Mouse (Mus musculus) limb, embryonic 15.5 days (tissue): ENCODE measurements at regions not wholly inside any gene's neighbourhood (a gene's known extent, or its start where the extent isn't known, plus 50 kb on each side); places are given as distances from the start of the nearest gene placed in this dataset.
A peak's percentile ranks its signal among the peaks of the same experiment; 100 is the strongest.

Source experiments
- ATAC-seq: fragments of 200-750 bp; cut with Nextera tagmentation; 2 replicates; pipeline ENCODE4 v1.8.0; 2017; ENCODE audit warnings: low read depth, moderate TSS enrichment; ENCODE audit not compliant: insufficient number of reproducible peaks, low FRiP score, low TSS enrichment
- H3K27ac ChIP-seq: fragments of 300-500 bp; sonication (generic); 2 replicates; pipeline ENCODE4 v1.5.1; 2015; ENCODE audit warnings: moderate library complexity, mild to moderate bottlenecking, inconsistent platforms
- H3K27me3 ChIP-seq: fragments of 300-500 bp; sonication (generic); 2 replicates; pipeline ENCODE4 v1.6.1; 2015; ENCODE audit warnings: inconsistent platforms
- H3K36me3 ChIP-seq: fragments of 300-500 bp; sonication (generic); 2 replicates; pipeline ENCODE4 v1.6.1; 2015; ENCODE audit warnings: inconsistent platforms
- H3K4me1 ChIP-seq: fragments of 300-500 bp; sonication (generic); 2 replicates; pipeline ENCODE4 v1.6.1; 2015; ENCODE audit warnings: inconsistent platforms
- H3K4me2 ChIP-seq: fragments of 300-500 bp; sonication (generic); 2 replicates; pipeline ENCODE4 v1.6.1; 2015; ENCODE audit warnings: mild to moderate bottlenecking, inconsistent platforms
- H3K4me3 ChIP-seq: fragments of 300-500 bp; sonication (generic); 2 replicates; pipeline ENCODE4 v1.5.1; 2015; ENCODE audit warnings: mild to moderate bottlenecking, inconsistent platforms
- H3K9ac ChIP-seq: fragments of 300-500 bp; sonication (generic); 2 replicates; pipeline ENCODE4 v1.6.1; 2015; ENCODE audit warnings: inconsistent platforms
- H3K9me3 ChIP-seq: fragments of 300-500 bp; sonication (generic); 2 replicates; pipeline ENCODE4 v1.6.1; 2016; ENCODE audit warnings: inconsistent platforms
- WGBS: fragments of 180-500 bp; shearing (Covaris S2); methylation state at CpG from one replicate; pipeline ENCODE4 v1.1.7; 2015; 5-methylcytosine and 5-hydroxymethylcytosine counted together

DNA sequence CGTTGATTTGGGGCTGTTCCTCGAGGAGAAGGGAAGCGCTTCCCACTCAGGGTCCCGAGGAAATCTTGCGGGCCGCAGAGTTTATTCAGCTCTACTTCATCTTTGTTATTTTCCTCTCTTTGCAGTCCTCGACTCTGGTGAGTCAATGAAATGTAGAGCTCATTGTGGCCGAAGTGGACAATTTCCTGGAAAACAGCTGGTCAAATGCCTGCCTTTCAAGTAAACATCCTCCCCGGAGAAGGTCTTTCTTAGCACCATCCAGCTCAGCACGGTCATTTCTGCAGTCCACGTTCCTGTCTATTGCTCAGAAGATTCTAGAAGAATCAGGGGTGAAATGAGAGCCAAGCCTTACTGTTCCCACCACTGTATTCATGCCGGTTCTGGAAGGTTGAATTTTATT lies 133.0 kb downstream of the Bcas1 start:
- peaks cover 6% of the 10 kb centered on the region for H3K4me1 ChIP-seq
- no peak overlapping the region for H3K9ac ChIP-seq
- H3K27ac ChIP-seq = no peak overlapping the region
- 79% methylated on average over 12 of the region's 12 CpGs for WGBS
- no peak for ATAC-seq
- H3K9me3 ChIP-seq = no peaks in the 10 kb centered on the region
- H3K27me3 ChIP-seq = no peaks in the 10 kb centered on the region
- H3K36me3 ChIP-seq = no peaks in the 10 kb centered on the region
- H3K4me3 ChIP-seq = no peak overlapping the region
- no peak overlapping the region for H3K4me2 ChIP-seq

DNA sequence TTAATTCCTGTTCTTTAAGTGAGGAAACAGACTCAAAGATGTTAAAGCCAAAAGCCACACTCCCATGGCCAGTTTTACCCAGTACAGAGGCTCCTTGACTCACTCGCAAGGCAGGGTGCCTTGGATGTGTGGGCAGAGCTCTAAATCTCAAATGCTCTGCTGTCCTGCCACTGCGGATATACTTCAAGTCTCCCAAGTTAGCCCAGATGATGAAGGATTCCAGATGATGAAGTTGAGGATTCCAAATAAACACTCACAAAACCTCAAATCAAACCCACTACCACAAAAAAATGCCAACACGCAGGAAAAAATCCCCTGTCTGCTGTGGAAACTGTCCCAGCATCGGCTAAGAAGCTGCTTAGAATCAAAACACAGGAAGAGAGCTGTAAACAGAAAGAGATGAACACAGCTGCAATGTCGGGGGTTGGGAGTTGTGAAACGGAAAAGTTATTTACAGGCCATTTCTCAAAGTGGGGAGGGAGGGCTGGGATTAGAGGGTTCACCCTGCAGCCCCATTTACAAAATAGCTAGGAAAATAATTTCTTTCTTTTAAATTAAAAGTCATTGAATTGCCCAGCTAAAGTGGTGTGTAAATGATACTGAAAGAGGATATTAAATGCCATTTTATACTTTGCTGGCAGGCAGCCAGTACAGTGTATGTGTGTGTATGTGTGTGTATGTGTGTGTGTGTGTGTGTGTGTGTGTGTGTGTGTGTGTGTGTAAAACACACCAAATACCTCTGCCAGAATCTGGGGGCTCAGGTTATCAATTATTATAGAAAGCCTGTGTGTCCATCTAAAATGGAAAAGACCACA lies 135.6 kb downstream of the Bcas1 start:
- Histone ChIP-seq H3K4me1 (peaks cover 18% of the 10 kb centered on the region), H3K4me2 (no peak overlapping the region), H3K27me3 (no peaks in the 10 kb centered on the region), H3K4me3 (no peak overlapping the region), H3K9me3 (no peaks in the 10 kb centered on the region), H3K27ac (peak overlapping the region; percentile 17; the same call in 1 of the 2 replicates), H3K36me3 (no peaks in the 10 kb centered on the region), H3K9ac (no peak overlapping the region)
- WGBS = 16% methylated on average over 6 of the region's 6 CpGs
- no peak for ATAC-seq

DNA sequence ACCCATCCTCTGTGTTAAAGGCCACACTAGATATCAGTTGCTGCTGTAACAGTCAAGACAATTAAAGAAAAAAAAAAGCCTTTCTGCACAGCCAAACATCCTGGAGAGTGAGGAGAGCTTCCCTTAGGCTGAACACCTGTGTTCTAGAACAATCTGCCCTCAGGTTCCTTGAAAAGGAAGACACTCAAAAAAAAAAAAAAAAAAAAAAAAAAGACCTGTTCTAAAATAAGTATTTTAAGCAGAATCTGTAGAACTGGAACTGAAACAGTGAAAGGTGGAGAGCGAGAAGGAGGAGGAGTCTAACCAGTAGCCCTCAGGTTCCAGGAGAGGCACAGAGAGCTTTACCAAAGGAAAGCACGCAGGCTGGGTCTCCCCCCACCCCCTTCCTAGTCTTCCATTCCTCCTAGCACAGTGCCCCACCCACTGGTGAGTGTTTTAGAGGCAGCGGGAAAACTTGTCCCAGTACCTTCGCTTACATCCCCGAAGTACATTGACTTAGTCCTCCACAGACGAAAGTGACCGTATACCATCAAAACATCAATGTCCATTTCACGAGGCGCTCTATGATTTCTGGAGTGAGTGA lies 138.2 kb downstream of the Bcas1 start:
- WGBS = 79% methylated on average over 9 of the region's 9 CpGs
- Histone ChIP-seq H3K4me3 (no peak overlapping the region), H3K4me2 (no peak overlapping the region), H3K9ac (no peak overlapping the region), H3K9me3 (no peaks in the 10 kb centered on the region), H3K27ac (no peak overlapping the region), H3K4me1 (peaks cover 24% of the 10 kb centered on the region), H3K27me3 (0 out of 2 replicates have a peak, but pooled peaks cover 8% of the 10 kb centered on the region), H3K36me3 (no peaks in the 10 kb centered on the region)
- ATAC-seq = no peak

GRCm38 (mm10) chr2:170288787-170289186 lies 138.9 kb downstream of the Bcas1 start:
- peak overlapping the region; percentile 50; the same call in 1 of the 2 replicates for H3K27ac ChIP-seq
- no peaks in the 10 kb centered on the region for H3K36me3 ChIP-seq
- 0 out of 2 replicates have a peak, but pooled peaks cover 8% of the 10 kb centered on the region for H3K27me3 ChIP-seq
- H3K4me3 ChIP-seq = no peak overlapping the region
- H3K4me2 ChIP-seq = no peak overlapping the region
- H3K4me1 ChIP-seq = peaks cover 24% of the 10 kb centered on the region
- H3K9me3 ChIP-seq = no peaks in the 10 kb centered on the region
- WGBS = 89% methylated on average over 7 of the region's 7 CpGs
- H3K9ac ChIP-seq = no peak overlapping the region
- no peak for ATAC-seq

- H3K27ac ChIP-seq = peak overlapping the region; percentile 50; the same call in 1 of the 2 replicates
These were observed 139.4 kb downstream of the Bcas1 start for GRCm38 (mm10) chr2:170288196-170288595.

GRCm38 (mm10) chr2:170287301-170287885 lies 139.5 kb upstream of the Zfp217 start:
- H3K4me3 ChIP-seq = peak overlapping the region; percentile 41
- no peak for ATAC-seq
- WGBS = 2% methylated on average over 27 of the region's 27 CpGs
- peak overlapping the region; percentile 81 for H3K4me2 ChIP-seq
- H3K36me3 ChIP-seq = no peaks in the 10 kb centered on the region
- 0 out of 2 replicates have a peak, but pooled peaks cover 8% of the 10 kb centered on the region for H3K27me3 ChIP-seq
- H3K4me1 ChIP-seq = peaks cover 24% of the 10 kb centered on the region
- no peaks in the 10 kb centered on the region for H3K9me3 ChIP-seq
- H3K9ac ChIP-seq = 0 out of 2 replicates have a peak overlapping the region, but pooled peaks have one; percentile 37
- H3K27ac ChIP-seq = peak overlapping the region; percentile 54

More at GRCm38 (mm10) chr2:170288196-170288595, 139.4 kb downstream of the Bcas1 start:
- WGBS = 21% methylated on average over 11 of the region's 11 CpGs
- Histone ChIP-seq H3K4me1 (peaks cover 24% of the 10 kb centered on the region), H3K4me3 (no peak overlapping the region), H3K36me3 (no peaks in the 10 kb centered on the region), H3K9ac (no peak overlapping the region), H3K27me3 (0 out of 2 replicates have a peak, but pooled peaks cover 8% of the 10 kb centered on the region), H3K9me3 (no peaks in the 10 kb centered on the region), H3K4me2 (peak overlapping the region; percentile 14; the same call in 1 of the 2 replicates)
- ATAC-seq = no peak

GRCm38 (mm10) chr2:170286773-170287172 lies 138.9 kb upstream of the Zfp217 start:
- Histone ChIP-seq H3K4me3 (peak overlapping the region; percentile 41), H3K27ac (peak overlapping the region; percentile 54), H3K9ac (no peak overlapping the region), H3K27me3 (0 out of 2 replicates have a peak, but pooled peaks cover 8% of the 10 kb centered on the region), H3K4me1 (peaks cover 22% of the 10 kb centered on the region), H3K9me3 (no peaks in the 10 kb centered on the region), H3K4me2 (peak overlapping the region; percentile 81), H3K36me3 (no peaks in the 10 kb centered on the region)
- ATAC-seq = no peak
- WGBS = 17% methylated on average over 8 of the region's 8 CpGs

DNA sequence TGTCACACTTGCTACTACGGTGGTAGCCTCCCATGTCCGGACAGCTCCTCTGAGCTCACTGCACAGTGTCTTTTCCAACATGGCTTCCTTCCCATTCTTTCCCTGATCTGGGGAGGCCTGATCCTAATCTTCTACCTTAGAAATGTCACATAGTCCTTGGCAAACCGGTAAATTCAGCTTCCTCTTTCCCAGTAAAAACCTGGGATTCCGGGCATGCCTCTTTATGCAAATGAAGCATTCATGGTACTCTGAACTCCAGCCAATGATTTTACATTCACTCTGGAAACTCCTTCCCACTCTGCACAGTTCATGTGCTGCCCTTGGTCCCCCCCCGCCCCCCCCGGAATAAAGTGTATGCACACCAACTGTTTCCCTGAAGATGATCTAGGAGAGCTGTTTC lies 134.6 kb upstream of the Zfp217 start:
- WGBS = 73% methylated on average over 6 of the region's 6 CpGs
- H3K27me3 ChIP-seq = 0 out of 2 replicates have a peak, but pooled peaks cover 8% of the 10 kb centered on the region
- H3K36me3 ChIP-seq = no peaks in the 10 kb centered on the region
- no peak overlapping the region for H3K4me2 ChIP-seq
- no peak overlapping the region for H3K27ac ChIP-seq
- ATAC-seq = no peak
- peaks cover 13% of the 10 kb centered on the region for H3K4me1 ChIP-seq
- no peaks in the 10 kb centered on the region for H3K9me3 ChIP-seq
- H3K4me3 ChIP-seq = no peak overlapping the region
- no peak overlapping the region for H3K9ac ChIP-seq

- Histone ChIP-seq H3K4me3 (no peak overlapping the region), H3K27ac (no peak overlapping the region), H3K36me3 (no peaks in the 10 kb centered on the region), H3K4me2 (no peak overlapping the region), H3K27me3 (0 out of 2 replicates have a peak, but pooled peaks cover 4% of the 10 kb centered on the region), H3K9ac (no peak overlapping the region), H3K9me3 (no peaks in the 10 kb centered on the region), H3K4me1 (peaks cover 8% of the 10 kb centered on the region)
- WGBS = 84% methylated on average over 6 of the region's 6 CpGs
- ATAC-seq = no peak
These were observed 133.6 kb upstream of the Zfp217 start for GRCm38 (mm10) chr2:170281311-170282008.

DNA sequence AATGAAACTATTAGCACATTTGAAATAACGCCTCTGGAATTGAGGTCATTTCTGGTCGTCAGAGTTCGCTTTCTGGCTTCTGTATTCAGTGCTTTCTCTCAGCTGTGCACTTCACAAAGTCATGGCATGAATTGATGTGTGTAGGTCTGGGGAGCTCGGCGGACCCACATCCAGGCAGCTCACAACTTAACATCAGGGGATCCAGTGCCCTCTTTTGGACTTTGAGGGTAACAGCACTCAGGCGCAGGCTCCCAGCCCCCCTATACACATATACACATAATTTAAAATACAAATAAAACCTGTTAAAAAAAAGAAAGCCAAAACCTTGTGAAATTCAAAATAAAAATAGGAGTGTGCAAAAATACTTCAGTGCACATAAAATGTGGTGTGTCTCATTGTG lies 132.8 kb upstream of the Zfp217 start:
- Histone ChIP-seq H3K4me3 (no peak overlapping the region), H3K36me3 (no peaks in the 10 kb centered on the region), H3K4me2 (no peak overlapping the region), H3K4me1 (peaks cover 7% of the 10 kb centered on the region; the same call in 1 of the 2 replicates), H3K27me3 (no peaks in the 10 kb centered on the region), H3K27ac (no peak overlapping the region), H3K9ac (no peak overlapping the region), H3K9me3 (no peaks in the 10 kb centered on the region)
- WGBS = 63% methylated on average over 6 of the region's 6 CpGs
- no peak for ATAC-seq

- Histone ChIP-seq H3K4me3 (no peak overlapping the region), H3K4me1 (peaks cover 7% of the 10 kb centered on the region; the same call in 1 of the 2 replicates), H3K36me3 (no peaks in the 10 kb centered on the region), H3K9ac (no peak overlapping the region), H3K27me3 (no peaks in the 10 kb centered on the region), H3K4me2 (no peak overlapping the region), H3K9me3 (no peaks in the 10 kb centered on the region), H3K27ac (no peak overlapping the region)
- WGBS = 51% methylated on average over 8 of the region's 8 CpGs
- ATAC-seq = no peak
These were observed 130.0 kb upstream of the Zfp217 start for GRCm38 (mm10) chr2:170277896-170278295.
